In the genomic region with DNA sequence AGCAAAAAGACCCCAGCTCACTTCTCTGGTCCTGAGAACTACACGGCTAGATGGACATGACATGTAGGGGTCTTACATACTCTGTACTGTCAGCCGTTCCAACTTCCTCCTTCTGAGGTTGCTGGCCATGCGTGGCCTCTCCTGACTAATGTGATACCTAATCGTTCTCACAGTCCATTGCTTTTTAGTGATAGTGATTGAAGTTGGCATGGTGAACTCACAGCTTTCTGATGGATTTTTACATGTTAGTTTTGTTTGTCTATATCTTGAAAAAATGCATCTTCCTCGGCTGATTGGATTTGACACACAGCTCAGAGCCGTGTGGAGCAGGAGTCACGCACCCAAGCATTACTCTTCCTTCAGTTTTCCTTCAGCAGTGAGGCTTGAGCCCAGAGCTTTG, we compare ENCODE assay signal across 20 mouse cellular contexts. TPM values are rescaled to one million over a fixed set of nuclear protein-coding genes. Genes with fewer than 3 reads are reported as not detected.
DNase-seq lines count a peak whose midpoint lies in the region; ATAC-seq and TF ChIP-seq lines count a peak whose summit lies in the region.
"Had no signal": no experiment of that assay in that cellular context is flagged by ENCODE, and none has a peak within 500 bp of the region (broad histone marks: within the 10 kb centered on the region; RNA-seq: fewer than 3 reads in every experiment).

No protein-coding gene starts in this region.

- ATAC-seq in kidney, embryonic 15.5 days (replicated peaks; ENCODE audit: low FRiP score) = no peak
- ATAC-seq: forebrain, embryonic 13.5 days; forebrain, embryonic 15.5 days; forebrain, postnatal 0 days had no signal

- peaks cover 5% of the 10 kb centered on the region; the same call in 1 of the 2 replicates for H3K36me3 ChIP-seq in kidney, embryonic 15.5 days
- no peaks in the 10 kb centered on the region for H3K36me3 ChIP-seq in liver, adult 2 months (ENCODE audit: control insufficient read depth, insufficient read depth, low read length)
- H3K36me3 ChIP-seq: embryonic facial prominence, embryonic 10.5 days; embryonic facial prominence, embryonic 12.5 days had no signal

- no peak for TF ChIP-seq CTCF in liver, adult 2 months (IDR thresholded peaks at IDR 0.05; ENCODE audit: low read depth, low read length)

- H3K4me1 ChIP-seq in kidney, embryonic 15.5 days = peaks cover 59% of the 10 kb centered on the region
- H3K4me1 ChIP-seq in liver, adult 2 months (ENCODE audit: control insufficient read depth, insufficient read depth, low read length) = peaks cover 48% of the 10 kb centered on the region

- H3K4me2 ChIP-seq in kidney, embryonic 15.5 days = no peak overlapping the region
- H3K4me2 ChIP-seq: embryonic facial prominence, embryonic 12.5 days; forebrain, embryonic 13.5 days; forebrain, embryonic 15.5 days had no signal

- no peaks in the 10 kb centered on the region for H3K27me3 ChIP-seq in kidney, embryonic 15.5 days
- no peaks in the 10 kb centered on the region for H3K27me3 ChIP-seq in liver, adult 2 months (ENCODE audit: control insufficient read depth, insufficient read depth, low read length)
- H3K27me3 ChIP-seq: embryonic facial prominence, embryonic 12.5 days; forebrain, embryonic 13.5 days; forebrain, embryonic 15.5 days had no signal

- no peak for DNase-seq in kidney, adult 18-20 months
- DNase-seq in liver, adult 2 months (ENCODE audit: extremely low read depth, low read depth, low spot score) = no peak
- no peak for DNase-seq in liver
- DNase-seq in retina, embryonic 14.5 days (ENCODE audit: low spot score) = peak; percentile 60
- peak; percentile 51 for DNase-seq in retina, postnatal 1 day
- no peak for DNase-seq in adrenal gland, adult 18-20 months (ENCODE audit: low spot score in 2 of 2)
- DNase-seq: adrenal gland, adult 8-10 months; adrenal gland, postnatal 14 days; adrenal gland, postnatal 36 days; cerebellum, adult 18-20 months; cerebellum, adult 9-10 months; cerebellum, postnatal 10 days; cerebellum, postnatal 25 days; forebrain, postnatal 0 days had no signal

- H3K27ac ChIP-seq in kidney, embryonic 15.5 days = 0 out of 2 replicates have a peak overlapping the region, but pooled peaks have one; percentile 41
- peak overlapping the region; percentile 56 for H3K27ac ChIP-seq in liver, adult 2 months (replicated peaks; ENCODE audit: insufficient read depth, low read depth, low read length)
- H3K27ac ChIP-seq: embryonic facial prominence, embryonic 10.5 days; embryonic facial prominence, embryonic 12.5 days; forebrain, embryonic 13.5 days; forebrain, embryonic 15.5 days had no signal

- TF ChIP-seq POLR2A in liver, adult 2 months (IDR thresholded peaks at IDR 0.05; ENCODE audit: extremely low read depth, insufficient read depth, low read length) = no peak

- no peak overlapping the region for H3K4me3 ChIP-seq in kidney, embryonic 15.5 days (replicated peaks)
- H3K4me3 ChIP-seq in liver, adult 2 months (ENCODE audit: insufficient read depth, low read depth, low read length) = no peak overlapping the region
- H3K4me3 ChIP-seq: embryonic facial prominence, embryonic 10.5 days; embryonic facial prominence, embryonic 12.5 days; forebrain, embryonic 13.5 days; forebrain, embryonic 15.5 days had no signal

- no peak overlapping the region for H3K9ac ChIP-seq in kidney, embryonic 15.5 days
- no peak overlapping the region for H3K9ac ChIP-seq in liver, adult 2 months (ENCODE audit: low read depth, low read length)
- H3K9ac ChIP-seq: embryonic facial prominence, embryonic 12.5 days; forebrain, embryonic 13.5 days; forebrain, embryonic 15.5 days; forebrain, postnatal 0 days had no signal

- WGBS in kidney, embryonic 15.5 days = 48% methylated on average over 7 of the region's 7 CpGs
- 89% methylated on average over 7 of the region's 7 CpGs for WGBS in liver, adult 2 months

- no peaks in the 10 kb centered on the region; the same call in 1 of the 2 replicates for H3K79me2 ChIP-seq in liver, adult 2 months (ENCODE audit: control insufficient read depth, insufficient read depth, low read length)

- H3K9me3 ChIP-seq in kidney, embryonic 15.5 days (replicated peaks) = no peaks in the 10 kb centered on the region
- H3K9me3 ChIP-seq: embryonic facial prominence, embryonic 10.5 days; embryonic facial prominence, embryonic 12.5 days; forebrain, embryonic 13.5 days; forebrain, embryonic 15.5 days had no signal

RNA-seq across cellular contexts. Expression of a gene that starts 42.7 kb away (rescaled TPM):
- 6.2 and 7.8 TPM in 2 replicates for polyA plus RNA-seq in kidney, embryonic 15.5 days (2015; fragmentation: Nextera tagmentation; extraction: Ambion mirVana)
- 0.46 and 0.54 TPM in 2 replicates for total RNA-seq in liver, adult 2 months (2014; rRNA removed)
- polyA plus RNA-seq in liver, adult 2 months (2012; rRNA removed) = 0.98 and 1.1 TPM in 2 replicates
- 1 to 10 TPM; 5.3 to 7.4 TPM for total RNA-seq in adrenal gland, adult 18-20 months (2021)
- total RNA-seq: MEL had no signal

RNA-seq across cellular contexts. Expression of a gene that starts 53.4 kb away (rescaled TPM):
- polyA plus RNA-seq in kidney, embryonic 15.5 days (2015; fragmentation: Nextera tagmentation; extraction: Ambion mirVana) = 65.6 and 71.7 TPM in 2 replicates
- 9.3 and 10.7 TPM in 2 replicates for total RNA-seq in liver, adult 2 months (2014; rRNA removed)
- polyA plus RNA-seq in liver, adult 2 months (2012; rRNA removed) = 18.4 and 20.8 TPM in 2 replicates
- total RNA-seq in adrenal gland, adult 18-20 months (2021) = 10 to 100 TPM; 45.7 to 54.0 TPM

Comparison
In these comparisons a context has a peak if more than half of its experiments do, and no peak if none do; other contexts are left out.
1. DNase-seq: peak in retina, embryonic 14.5 days (single experiment) and retina, postnatal 1 day (single experiment); none in kidney, adult 18-20 months (single experiment), liver, adult 2 months (single experiment), liver (single experiment) and adrenal gland, adult 18-20 months (0 of 2).